Mouse (Mus musculus): ENCODE results near the gene Olfr1330.
"Not testable (repeated sequence)": the region's sequence is repeated elsewhere in the genome, so short reads cannot be mapped to it uniquely, and the experiment has no call there.

The Olfr1330 gene

GRCm38 (mm10) chr4:118888297-118888696 lies at the start of gene Olfr1330:
TSS of gene Olfr1330 (plus strand) at chr4:118888597.
- DNase-seq (ENCODE audit: low spot score in 2 of 2), result no peak

GRCm38 (mm10) chr4:118861791-118862190 lies 26.6 kb upstream of the Olfr1330 start:
- DNase-seq (ENCODE audit: low spot score in 2 of 2), result no peak

GRCm38 (mm10) chr4:118862704-118863103 lies 25.7 kb upstream of the Olfr1330 start:
- no peak for DNase-seq (ENCODE audit: low spot score in 2 of 2)

- DNase-seq (ENCODE audit: low spot score in 2 of 2), result no peak
Measured at GRCm38 (mm10) chr4:118864349-118864748, 24.0 kb upstream of the Olfr1330 start, which contains the start of gene Olfr1331. TSS of gene Olfr1331 (plus strand) at chr4:118864649.

GRCm38 (mm10) chr4:118867566-118867965 lies 20.8 kb upstream of the Olfr1330 start:
- DNase-seq (ENCODE audit: low spot score in 2 of 2), result no peak

- DNase-seq (ENCODE audit: low spot score in 2 of 2), result no peak
Measured at GRCm38 (mm10) chr4:118901981-118902380, 13.6 kb downstream of the Olfr1330 start.

- DNase-seq (ENCODE audit: low spot score in 2 of 2), result not testable (repeated sequence)
Measured at GRCm38 (mm10) chr4:118917365-118917764, 29.0 kb downstream of the Olfr1330 start, which contains the start of gene Olfr1329. TSS of gene Olfr1329 (minus strand) at chr4:118917465.

- DNase-seq (ENCODE audit: low spot score in 2 of 2), result not testable (repeated sequence)
Measured at GRCm38 (mm10) chr4:118931326-118931725, 42.9 kb downstream of the Olfr1330 start.

- no peak for DNase-seq (ENCODE audit: low spot score in 2 of 2)
Measured at GRCm38 (mm10) chr4:118938512-118938911, 50.1 kb downstream of the Olfr1330 start, which contains the start of gene Olfr1328. TSS of gene Olfr1328 (minus strand) at chr4:118938612.
